Mouse (Mus musculus): ENCODE data around the gene Retreg2. TPM values are rescaled to one million over a fixed set of nuclear protein-coding genes. Genes with fewer than 3 reads are reported as not detected.
A peak's percentile ranks its signal among the peaks of the same experiment; 100 is the strongest.

Gene Retreg2
- total RNA-seq, 2 experiments from 2014 or later = 145 to 149 TPM

DNA sequence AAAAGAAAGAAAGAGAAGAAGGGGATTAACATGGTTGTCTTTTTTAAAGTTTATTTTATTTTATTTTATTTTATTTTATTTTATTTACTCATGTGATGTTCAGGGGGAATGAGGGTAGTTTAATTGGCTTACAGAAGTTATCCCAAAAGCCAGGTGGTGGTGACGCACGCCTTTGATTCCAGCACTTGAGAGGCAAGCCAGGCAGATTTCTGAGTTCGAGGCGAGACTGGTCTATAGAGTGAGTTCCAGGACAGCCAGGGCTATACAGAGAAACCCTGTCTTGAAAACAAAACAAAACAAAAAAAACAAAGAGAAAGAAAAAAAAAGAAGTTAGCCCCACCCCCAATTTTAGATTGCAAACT lies 17.7 kb downstream of the Retreg2 start:
- ATAC-seq (replicated peaks; ENCODE audit: low FRiP score, poor library complexity, severe bottlenecking) = no peak

DNA sequence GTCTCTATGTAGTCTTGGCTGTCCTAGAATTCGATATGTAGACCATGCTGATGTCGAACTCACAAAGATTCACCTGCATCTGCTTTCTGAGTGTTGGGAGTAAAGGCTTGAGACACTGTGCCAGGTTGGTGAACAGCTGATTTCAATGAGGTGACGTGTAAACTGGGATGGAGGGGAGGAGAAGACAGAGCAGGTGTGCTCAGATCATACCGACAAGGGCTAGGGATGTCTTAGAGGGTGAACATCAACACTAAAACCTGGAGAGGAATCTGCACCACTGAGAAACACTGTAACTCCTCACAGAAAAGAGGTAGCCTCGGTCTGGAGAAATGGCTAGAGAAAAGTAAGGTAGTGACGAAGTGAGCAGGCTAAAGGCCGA lies 25.5 kb downstream of the Retreg2 start:
- ATAC-seq (replicated peaks; ENCODE audit: low FRiP score, poor library complexity, severe bottlenecking) = peak; percentile 53

DNA sequence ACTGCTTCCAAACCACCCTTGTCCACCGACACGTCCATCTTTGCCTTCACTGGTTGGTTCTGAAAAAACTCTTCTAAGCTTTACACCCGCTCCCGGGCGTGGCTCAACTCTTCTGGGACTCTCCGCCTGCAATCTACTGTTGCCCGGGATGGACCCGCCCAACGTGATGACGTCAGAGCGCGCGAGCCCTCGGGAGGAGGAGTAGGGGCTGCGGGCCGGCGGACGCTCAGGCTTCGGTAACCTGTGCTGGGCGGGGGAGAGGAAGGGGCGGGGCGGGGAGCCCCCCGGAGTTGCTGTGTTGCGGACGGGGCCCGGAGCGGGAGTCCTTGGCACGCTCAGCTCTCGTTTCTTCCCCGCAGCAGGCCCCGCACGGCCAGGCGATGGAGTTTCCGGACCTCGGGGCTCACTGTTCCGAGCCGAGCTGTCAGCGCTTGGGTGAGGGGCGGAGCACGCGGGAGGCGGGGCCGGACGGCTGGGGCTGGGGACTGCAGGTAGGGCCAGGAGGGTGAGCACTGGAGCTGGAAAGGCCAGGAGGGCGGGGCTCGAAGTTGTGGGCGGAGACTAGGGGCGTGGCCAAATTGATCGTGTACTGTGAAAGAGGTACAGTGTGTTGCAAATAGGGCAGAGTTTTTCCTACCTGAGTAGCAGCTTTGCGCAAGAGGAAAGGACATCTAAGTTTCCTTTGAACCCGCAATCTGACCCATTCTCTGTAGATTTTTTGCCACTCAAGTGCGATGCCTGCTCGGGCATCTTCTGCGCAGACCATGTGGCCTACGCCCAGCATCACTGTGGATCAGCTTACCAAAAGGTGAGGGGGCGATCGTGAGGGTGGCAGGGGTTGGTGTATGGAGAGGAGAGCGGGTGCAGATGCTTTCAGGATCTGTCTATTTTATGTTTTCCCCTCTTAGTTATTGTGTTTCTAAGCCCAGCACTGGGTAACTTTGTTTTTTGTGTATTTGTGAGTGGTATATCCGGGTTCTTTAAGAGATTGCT lies 26.2 kb downstream of the Retreg2 start, which contains the start of gene Zfand2b:
TSS of gene Zfand2b (plus strand) at position 175 of the 993 bp plus-strand sequence.
- peak; percentile 91 for ATAC-seq (replicated peaks; ENCODE audit: low FRiP score, poor library complexity, severe bottlenecking)

DNA sequence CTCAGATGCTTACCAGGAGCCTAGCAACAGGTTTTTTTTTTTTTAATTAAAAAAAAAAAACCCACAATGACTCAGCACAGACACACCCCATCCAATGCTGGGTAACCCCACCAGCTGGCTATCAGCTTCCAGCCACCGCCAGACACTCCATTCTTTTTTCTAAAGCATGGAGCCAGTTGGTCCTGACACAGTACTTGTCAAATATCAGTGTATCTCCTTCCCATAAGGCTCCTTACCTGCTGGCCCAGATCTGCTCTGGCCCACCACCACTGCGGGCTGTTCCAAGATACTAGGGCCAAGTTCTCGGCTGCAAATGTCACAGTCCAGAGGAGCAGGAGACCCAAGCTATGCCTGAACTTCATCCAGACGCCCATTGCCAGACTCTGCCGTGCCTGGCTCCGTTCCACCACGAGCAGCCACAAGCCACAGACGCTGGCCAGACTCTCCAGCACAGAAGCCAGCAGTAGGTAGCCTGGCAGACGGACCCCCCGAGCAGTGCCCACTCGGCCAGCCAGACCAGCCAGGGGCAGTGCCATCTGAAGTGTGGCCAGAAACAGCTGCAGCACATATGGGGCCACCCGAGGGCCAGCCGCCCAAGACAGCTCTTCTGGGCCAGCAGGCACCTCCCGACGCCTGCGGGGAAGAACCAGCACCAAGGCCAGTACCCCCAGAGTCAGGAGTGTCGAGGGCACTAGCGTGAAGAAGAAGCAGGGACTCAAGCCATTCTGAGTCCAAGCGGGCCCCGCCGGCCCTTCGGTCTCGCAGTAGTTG lies 36.9 kb downstream of the Retreg2 start:
- ATAC-seq (replicated peaks; ENCODE audit: low FRiP score, poor library complexity, severe bottlenecking) = peak; percentile 75

DNA sequence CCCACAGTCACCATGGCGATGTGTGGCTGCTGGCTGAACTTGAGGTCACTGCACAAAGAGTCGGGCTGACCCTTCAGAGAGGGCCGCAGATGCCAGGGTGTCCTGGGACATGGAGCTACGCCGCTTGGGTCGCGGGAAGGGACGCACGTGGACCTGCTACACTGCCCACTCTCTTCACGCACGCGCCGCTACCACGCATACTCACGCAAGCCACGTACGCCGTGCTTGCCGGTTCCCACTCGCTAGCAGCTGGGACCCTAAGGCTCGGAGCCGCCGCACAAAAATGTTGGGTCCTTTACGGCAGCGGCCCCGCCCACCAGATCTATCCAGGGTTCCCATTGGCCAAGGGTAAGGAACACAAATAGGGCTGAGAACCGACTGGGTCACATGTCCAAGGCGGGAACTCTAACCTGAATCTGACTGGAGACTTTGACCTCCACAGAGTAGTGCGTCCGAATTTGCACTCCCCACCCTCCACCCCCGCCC lies 37.6 kb downstream of the Retreg2 start, which contains the start of gene Abcb6:
TSS of gene Abcb6 (minus strand) at position 288 of the 486 bp plus-strand sequence.
- peak; percentile 85 for ATAC-seq (replicated peaks; ENCODE audit: low FRiP score, poor library complexity, severe bottlenecking)

DNA sequence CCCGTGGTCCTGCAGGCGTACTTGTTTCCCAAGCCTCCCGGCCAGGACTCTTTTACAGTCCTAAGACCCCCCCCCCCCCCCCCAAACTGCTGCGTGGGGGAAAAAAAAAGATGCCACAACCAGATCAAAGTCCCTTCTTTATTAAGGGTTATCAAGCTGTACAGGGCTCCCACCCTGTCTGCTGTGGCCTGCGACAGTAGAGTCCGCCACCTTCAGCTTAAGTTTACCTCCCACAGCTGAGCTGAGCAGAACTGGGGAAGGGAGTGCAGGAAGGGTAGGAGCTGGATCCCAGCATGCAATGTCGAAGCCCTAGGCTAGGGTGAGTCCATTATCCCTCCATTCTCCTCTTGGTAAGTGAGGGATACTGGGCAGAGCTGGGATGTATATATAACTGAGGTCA lies 38.2 kb downstream of the Retreg2 start:
- ATAC-seq (replicated peaks; ENCODE audit: low FRiP score, poor library complexity, severe bottlenecking) = no peak

DNA sequence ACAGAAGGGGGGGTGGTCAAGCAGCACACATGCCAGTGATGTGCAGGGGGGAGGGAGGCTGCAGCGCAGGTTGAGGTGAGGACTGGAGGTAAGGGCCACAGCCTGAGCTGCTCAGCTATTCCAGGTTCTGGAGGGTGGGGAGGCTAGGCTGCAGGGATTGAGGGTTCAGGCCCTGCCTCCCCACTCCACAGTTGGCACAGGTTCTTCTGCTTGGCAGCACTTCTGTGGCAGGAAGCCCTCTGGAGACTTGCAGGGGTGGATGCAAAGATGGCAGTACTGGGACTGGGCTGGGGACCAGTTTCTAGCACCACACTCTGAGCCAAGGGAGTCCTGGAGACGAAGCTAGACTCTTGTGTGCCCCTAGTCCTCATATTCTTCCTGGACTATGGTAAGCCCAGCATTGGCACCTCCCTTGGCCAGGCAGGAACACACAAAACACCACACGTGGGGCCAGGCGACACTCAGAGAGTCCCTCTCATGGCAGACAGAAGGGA lies 38.8 kb downstream of the Retreg2 start:
- no peak for ATAC-seq (replicated peaks; ENCODE audit: low FRiP score, poor library complexity, severe bottlenecking)

DNA sequence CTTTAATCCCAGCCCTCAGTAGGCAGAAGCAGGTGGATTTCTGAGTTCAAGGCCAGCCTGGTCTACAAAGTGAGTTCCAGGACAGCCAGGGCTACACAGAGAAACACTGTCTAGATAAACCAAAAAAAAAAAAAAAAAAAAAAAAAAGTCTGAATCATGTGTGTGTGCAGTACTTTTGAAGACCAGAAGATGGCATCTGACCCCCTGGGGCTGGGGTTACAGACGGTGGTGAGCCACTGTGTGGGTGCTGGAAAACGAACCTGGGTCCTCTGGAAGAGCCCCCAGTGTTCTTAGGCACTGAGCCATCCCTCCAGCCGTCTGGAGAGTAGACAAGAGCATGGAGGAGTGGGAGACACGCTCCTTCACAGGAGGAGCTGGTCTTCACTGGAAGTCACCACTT lies 39.6 kb downstream of the Retreg2 start:
- ATAC-seq (replicated peaks; ENCODE audit: low FRiP score, poor library complexity, severe bottlenecking) = no peak

DNA sequence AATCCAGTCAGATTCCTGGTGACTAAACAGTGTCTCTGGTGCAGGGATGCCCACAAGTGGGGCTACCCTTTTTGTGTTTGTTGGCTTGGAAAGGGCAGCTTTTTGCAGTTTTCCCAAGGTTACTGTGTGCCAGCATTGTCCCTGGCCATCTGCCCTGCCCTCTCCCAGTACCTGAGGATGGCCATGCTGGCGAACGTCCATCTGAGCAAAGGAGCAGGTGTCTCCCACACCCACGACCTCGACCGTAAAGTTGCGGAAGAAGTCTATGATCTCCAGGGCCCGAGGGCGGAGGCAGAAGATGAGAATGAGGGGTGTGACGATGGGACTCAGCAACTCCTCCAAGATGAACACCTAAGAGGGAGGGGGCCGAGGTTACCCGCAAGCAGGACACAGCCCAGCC lies 42.9 kb downstream of the Retreg2 start:
- ATAC-seq (replicated peaks; ENCODE audit: low FRiP score, poor library complexity, severe bottlenecking) = no peak

DNA sequence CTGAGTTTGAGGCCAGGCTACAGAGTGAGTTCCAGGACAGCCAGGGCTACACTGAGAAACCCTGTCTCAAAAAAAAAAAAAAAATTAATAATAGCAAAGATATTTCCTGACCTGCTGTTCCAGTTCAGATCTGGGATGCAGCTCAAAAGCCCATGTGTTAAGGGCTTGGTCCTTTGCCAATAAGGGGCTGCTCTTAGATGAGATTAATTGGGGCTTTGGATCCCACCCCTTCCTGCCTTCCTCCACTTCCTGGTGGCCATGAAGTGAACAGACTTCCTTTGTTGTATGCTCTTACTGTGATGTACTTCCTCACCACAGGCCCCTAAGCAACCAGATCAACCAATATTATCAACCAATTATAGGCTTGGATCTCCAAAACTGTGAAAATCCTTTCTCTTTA lies 44.5 kb downstream of the Retreg2 start:
- ATAC-seq (replicated peaks; ENCODE audit: low FRiP score, poor library complexity, severe bottlenecking) = no peak

DNA sequence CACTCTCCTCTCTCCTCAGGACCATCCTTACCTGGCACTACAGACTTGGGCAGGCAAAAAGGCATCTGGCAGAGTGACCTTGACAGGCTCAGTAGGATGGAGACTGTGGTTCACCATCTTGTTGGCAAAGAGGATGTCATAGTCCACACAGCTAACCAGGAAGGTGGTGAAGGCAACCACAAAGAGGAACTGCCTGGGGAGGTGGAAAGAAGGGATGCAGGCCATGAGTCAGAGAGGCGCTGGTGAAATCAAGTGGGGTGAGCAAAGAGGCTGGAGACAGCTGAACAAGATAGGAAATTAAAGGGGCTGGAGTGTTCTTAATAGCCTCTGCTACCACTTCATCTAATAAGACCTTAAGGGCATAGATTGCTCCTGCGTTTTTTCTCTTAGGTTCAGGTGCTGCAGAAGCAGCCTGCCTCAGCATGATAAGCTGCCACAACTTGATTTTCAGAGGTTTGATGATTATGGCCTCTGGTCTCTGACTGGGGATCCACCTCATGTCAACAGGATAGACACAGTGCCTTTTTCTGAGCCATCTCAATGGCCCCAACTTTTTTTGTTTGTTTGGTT lies 45.4 kb downstream of the Retreg2 start:
- no peak for ATAC-seq (replicated peaks; ENCODE audit: low FRiP score, poor library complexity, severe bottlenecking)

DNA sequence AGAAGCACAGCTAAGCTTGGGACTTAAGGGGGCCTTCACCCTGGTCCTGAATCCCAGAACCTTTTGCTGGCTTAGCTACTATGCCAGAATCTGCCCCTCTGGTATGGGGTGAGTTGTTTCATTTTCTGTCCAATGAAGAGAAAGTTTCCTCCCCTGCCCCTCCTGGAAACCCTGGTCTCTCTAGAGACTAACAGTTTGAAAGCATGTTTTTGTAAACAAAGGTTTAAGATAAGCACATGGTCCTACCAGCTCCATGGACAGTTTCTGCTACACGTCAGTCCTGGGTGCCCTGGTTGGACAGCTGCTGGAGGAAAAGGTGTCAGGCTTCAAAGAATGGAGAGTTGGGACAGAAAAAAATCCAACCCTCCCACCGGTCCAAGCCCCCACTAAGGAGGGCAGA lies 48.0 kb downstream of the Retreg2 start:
- ATAC-seq (replicated peaks; ENCODE audit: low FRiP score, poor library complexity, severe bottlenecking) = no peak

DNA sequence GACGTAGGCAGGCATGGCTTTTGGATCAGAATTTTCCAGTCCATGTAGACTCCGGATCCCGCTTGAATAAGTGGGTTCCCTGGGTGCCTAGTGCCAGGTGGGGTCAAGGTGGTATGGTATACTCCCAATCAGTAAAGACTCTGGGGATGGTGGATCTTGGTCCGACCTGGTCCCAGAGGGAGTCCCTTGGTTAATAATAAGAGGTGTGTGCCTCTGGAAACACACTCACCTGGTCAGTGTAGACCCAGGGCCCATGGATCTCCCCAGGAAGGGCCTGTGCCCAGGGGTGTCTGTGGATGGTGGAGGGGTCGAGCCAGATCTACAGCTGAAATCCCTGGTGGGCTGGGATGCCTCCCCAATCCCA lies 48.7 kb downstream of the Retreg2 start:
- 0 out of 2 replicates have a peak, but pooled peaks have one; percentile 16 for ATAC-seq (replicated peaks; ENCODE audit: low FRiP score, poor library complexity, severe bottlenecking)

DNA sequence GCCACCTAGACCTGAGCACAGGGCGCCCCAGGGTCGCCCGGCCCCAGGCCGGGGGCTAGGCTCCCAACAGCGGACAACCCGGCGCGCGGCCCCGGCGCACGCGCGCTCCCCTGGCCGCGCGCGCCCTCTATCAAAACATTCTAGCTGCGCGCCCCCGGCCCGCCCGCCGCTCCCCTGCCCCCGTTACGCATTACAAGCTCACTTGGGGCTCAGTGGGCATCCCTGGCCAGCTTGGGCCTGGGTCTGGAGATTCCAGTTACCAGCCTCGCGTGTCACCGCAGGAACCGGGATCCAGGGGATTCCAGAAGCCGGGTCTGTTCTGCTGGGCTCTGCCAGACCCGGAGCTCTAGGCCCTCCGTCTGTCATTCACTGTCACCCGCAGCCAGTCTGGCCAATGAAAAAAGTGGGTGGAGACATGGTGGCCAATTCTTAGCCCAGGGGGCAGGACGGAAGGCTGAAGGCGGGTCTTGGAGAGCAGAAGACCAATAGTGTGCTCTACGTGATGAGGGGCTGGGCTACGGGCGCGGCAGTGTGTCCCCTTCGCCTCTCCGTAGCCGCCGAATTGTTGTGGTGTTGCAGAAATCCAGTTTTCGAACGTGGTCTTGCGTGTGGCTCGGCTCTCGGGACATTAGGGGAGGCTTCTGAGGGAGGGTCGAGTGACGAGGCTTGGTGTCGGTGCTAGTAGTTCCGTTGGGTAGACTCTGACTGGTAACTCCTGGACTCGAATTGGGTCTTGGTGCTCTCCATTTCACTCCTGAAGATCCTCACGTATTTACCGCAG lies 49.2 kb downstream of the Retreg2 start, which contains the start of the genes Ankzf1 and Atg9a:
TSS of gene Ankzf1 (plus strand) at position 530 of the 781 bp plus-strand sequence.
TSS of gene Atg9a (minus strand) at position 575 of the 781 bp plus-strand sequence.
- peak; percentile 96 for ATAC-seq (replicated peaks; ENCODE audit: low FRiP score, poor library complexity, severe bottlenecking)

DNA sequence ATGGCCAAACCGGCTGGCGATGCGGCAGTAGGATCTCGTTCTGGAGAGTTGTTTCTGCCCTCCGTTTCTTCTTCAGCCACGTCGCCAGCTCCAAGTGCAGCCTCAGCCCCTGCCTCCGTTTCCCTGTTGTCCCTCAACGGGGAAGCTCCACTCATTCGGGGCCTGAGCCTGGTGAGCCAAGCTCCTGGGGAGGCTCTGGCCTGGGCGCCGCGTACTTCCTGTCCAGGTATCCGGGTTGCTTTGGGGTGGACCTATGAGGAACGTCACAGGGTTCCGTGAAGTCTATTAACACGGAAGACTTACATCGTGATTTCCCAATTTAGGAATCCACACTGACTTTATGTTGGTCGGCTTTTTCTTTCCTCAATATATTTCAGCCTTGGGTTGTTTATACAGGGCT lies 49.9 kb downstream of the Retreg2 start:
- peak; percentile 32; the same call in 1 of the 2 replicates for ATAC-seq (replicated peaks; ENCODE audit: low FRiP score, poor library complexity, severe bottlenecking)

Data from erythroid progenitor cell, adult 5-6 weeks (primary cell).